Mouse (Mus musculus) C2C12 (cell line): ENCODE data around the gene 6030468B19Rik.

Source experiments
- CTCF ChIP-seq: IDR thresholded peaks from one replicate; pipeline ENCODE4 v1.5.1; 2011; ENCODE audit not compliant: control insufficient read depth, insufficient read depth, insufficient read length
- FOSL1 ChIP-seq: IDR thresholded peaks from one replicate; pipeline ENCODE4 v1.8.0; 2011; ENCODE audit warnings: mild to moderate bottlenecking, low read length; ENCODE audit not compliant: poor library complexity, insufficient read depth, severe bottlenecking

DNA sequence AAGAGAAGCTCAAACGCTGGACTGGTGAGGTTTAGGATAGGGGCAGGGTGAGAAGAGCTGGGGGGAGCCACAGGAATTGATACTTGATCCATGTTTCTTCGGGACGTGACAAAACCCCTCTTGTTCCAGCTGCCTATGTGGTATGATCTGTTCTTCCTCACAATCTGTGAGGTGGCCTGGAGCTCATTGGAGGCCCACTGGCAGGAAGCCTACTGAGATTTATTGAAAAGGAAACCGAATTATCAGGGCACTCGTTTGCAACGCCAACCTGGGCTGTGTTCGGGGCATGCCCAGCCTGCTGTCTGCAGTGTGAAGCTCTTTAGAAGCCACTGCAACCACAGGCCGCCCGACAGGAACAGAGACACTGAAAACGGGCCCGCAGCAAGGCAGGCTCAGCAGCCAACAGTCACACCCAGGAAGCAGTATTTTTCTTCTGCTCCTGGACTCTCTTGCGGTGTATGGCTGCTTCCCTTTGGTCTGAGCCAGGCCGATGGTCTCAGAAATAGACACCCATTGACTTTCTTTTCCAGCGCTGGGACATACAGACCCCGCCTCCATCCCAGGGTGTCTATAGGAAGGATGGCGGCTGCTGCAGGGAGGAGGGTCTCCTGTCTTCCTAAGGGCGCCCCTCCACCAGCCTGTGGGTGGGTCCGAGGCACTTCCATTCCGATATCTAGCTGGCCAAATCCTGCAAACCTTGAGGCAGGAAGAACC lies 51.0 kb downstream of the 6030468B19Rik start:
- TF ChIP-seq CTCF (no peak), FOSL1 (no peak)
